12 mouse cellular contexts compared by ENCODE assay signal in the genomic region with DNA sequence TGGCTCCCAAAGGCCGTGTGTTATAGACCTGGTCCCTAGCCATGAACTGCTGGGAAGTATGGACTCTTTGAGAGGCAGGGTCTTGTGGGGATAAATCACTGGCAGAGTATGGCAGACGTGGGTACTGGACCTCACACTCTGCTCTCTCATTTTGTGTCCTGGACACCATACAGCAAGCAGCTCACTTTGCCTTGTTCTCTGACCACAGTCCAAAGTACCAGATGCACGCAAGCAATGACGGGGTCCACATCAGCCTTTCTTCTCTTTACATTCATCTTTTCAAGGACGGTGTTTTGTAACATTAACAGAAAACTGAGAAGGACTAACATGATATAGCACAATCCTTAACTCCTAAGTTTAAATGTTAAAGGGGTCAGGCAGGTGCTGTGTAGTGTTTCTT.
"Had no signal": no experiment of that assay in that cellular context is flagged by ENCODE, and none has a peak within 500 bp of the region (broad histone marks: within the 10 kb centered on the region; RNA-seq: fewer than 3 reads in every experiment).

No protein-coding gene starts in this region.

- DNase-seq: kidney, postnatal 25 days; layer of hippocampus, postnatal 36 days; lung, adult 2 months; lung, postnatal 14 days; lung, postnatal 4 days; midbrain, embryonic 14.5 days; thymus, adult 18-20 months; thymus, postnatal 36 days had no signal

- H3K4me3 ChIP-seq: kidney, embryonic 15.5 days; left cerebral cortex, adult 2 months had no signal

- H3K27ac ChIP-seq: kidney, embryonic 15.5 days; left cerebral cortex, adult 2 months; liver, embryonic 14.5 days had no signal

- H3K4me2 ChIP-seq: kidney, embryonic 15.5 days; midbrain, embryonic 11.5 days had no signal

- H3K9ac ChIP-seq: kidney, embryonic 15.5 days; liver, embryonic 14.5 days had no signal

- H3K9me3 ChIP-seq: kidney, embryonic 15.5 days had no signal

- H3K27me3 ChIP-seq: kidney, embryonic 15.5 days had no signal
